Mouse (Mus musculus): Measurements from ENCODE around the gene Cacng5. TPM values are rescaled to one million over a fixed set of nuclear protein-coding genes. Genes with fewer than 3 reads are reported as not detected.

Gene Cacng5
- polyA plus RNA-seq (2017; shearing (Covaris generic)): not detected

GRCm38 (mm10) chr11:107914634-107915226 is at the start of gene Cacng5:
Gene Cacng5 (minus strand): TSS chr11:107915055.

Other genes with a start within 250 kb of the Cacng5 start
- not detected for gene Cacng1, start 198.5 kb downstream of the Cacng5 start, polyA plus RNA-seq (2017; shearing (Covaris generic))
- under 1 TPM in 1 of 2 experiments, not detected in 1; 0.16 TPM for gene Cacng4, start 120.5 kb downstream of the Cacng5 start, polyA plus RNA-seq (2017; shearing (Covaris generic))